Mouse (Mus musculus) bone marrow macrophage, adult 2 months (primary cell): Measurements from ENCODE around the gene Zer1.

Source experiments
- CTCF ChIP-seq: IDR thresholded peaks from 2 replicates; pipeline ENCODE4 v1.5.1; 2012; ENCODE audit warnings: low read depth, mild to moderate bottlenecking, low read length, moderate library complexity
- POLR2A ChIP-seq: IDR thresholded peaks from 2 replicates; pipeline ENCODE4 v1.6.1; 2012; ENCODE audit warnings: mild to moderate bottlenecking, low read depth, low read length, borderline replicate concordance

DNA sequence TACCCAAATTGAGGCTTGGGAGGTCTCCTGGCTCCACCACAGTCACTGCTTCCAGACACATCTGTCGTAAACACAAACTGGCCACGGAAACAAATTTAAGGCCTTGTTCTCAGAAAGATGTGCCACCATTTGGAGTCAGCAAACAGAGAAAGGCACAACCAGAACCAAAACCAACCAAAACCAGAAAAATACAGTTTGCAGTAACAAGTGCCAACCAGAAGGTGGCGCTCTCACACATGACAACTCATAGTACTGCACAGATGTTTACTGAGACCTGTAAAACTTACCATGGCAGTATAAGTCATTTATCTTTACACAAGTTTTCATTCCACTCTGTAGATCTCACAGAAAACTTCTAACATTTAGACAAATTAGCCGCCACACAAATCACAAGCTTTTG is 42.3 kb upstream of the Zer1 start:
- TF ChIP-seq CTCF: no peak
- no peak for TF ChIP-seq POLR2A
